ENCODE assay signal across 8 mouse cellular contexts in the genomic region with DNA sequence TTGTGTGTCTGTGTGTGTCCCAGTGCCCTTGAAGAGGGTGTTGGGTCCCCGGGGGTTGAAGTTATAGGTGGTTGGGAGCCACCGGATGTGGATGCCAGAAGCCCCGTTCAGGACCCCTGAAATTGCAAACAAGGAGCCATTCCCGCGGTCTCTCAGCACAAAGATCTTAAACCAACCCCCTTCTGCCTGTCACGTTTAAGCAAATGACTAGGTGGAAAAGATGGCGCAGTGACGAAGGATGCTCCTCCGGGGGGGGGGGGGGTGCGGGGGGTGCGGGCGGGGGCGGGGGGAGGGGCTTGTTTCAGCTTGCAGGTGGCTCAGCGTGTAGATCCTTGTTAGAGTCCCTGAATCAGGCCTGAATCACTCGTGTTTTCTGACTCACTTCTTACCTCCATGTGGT. TPM values are rescaled to one million over a fixed set of nuclear protein-coding genes. Genes with fewer than 3 reads are reported as not detected.
A peak's percentile ranks its signal among the peaks of the same experiment; 100 is the strongest.
DNase-seq lines count a peak whose midpoint lies in the region.

No protein-coding gene starts in this region.

- no peaks in the 10 kb centered on the region for H3K27me3 ChIP-seq in hindbrain, embryonic 10.5 days (ENCODE audit: insufficient read depth, poor library complexity, severe bottlenecking)
- H3K27me3 ChIP-seq in midbrain, embryonic 10.5 days (ENCODE audit: low read depth, poor library complexity, severe bottlenecking) = no peaks in the 10 kb centered on the region

- H3K27ac ChIP-seq in hindbrain, embryonic 10.5 days = peak overlapping the region; percentile 77
- peak overlapping the region; percentile 76 for H3K27ac ChIP-seq in midbrain, embryonic 10.5 days (replicated peaks)

- peak; percentile 38 for DNase-seq in retina, embryonic 14.5 days (ENCODE audit: low spot score)
- no peak for DNase-seq in retina, postnatal 1 day
- DNase-seq in hindbrain, embryonic 10.5 days (ENCODE audit: low spot score) = peak; percentile 18
- no peak for DNase-seq in midbrain, embryonic 10.5 days (ENCODE audit: low spot score)
- DNase-seq in adrenal gland, postnatal 14 days = no peak
- DNase-seq in frontal cortex, postnatal 10 days (ENCODE audit: low spot score in 2 of 2) = no peak
- no peak for DNase-seq in adrenal gland, postnatal 4 days (ENCODE audit: low spot score in 2 of 2)
- DNase-seq in ovary, postnatal 14 days (ENCODE audit: low spot score) = no peak

- peaks cover 15% of the 10 kb centered on the region for H3K4me1 ChIP-seq in hindbrain, embryonic 10.5 days (replicated peaks)
- H3K4me1 ChIP-seq in midbrain, embryonic 10.5 days = peaks cover 13% of the 10 kb centered on the region

- WGBS in hindbrain, embryonic 10.5 days = 10% methylated on average over 15 of the region's 15 CpGs
- 18% methylated on average over 9 of the region's 15 CpGs for WGBS in midbrain, embryonic 10.5 days

- no peaks in the 10 kb centered on the region for H3K9me3 ChIP-seq in hindbrain, embryonic 10.5 days
- no peaks in the 10 kb centered on the region for H3K9me3 ChIP-seq in midbrain, embryonic 10.5 days (replicated peaks)

- peak overlapping the region; percentile 33 for H3K4me3 ChIP-seq in hindbrain, embryonic 10.5 days
- peak overlapping the region; percentile 31 for H3K4me3 ChIP-seq in midbrain, embryonic 10.5 days

- no peaks in the 10 kb centered on the region for H3K36me3 ChIP-seq in hindbrain, embryonic 10.5 days
- no peaks in the 10 kb centered on the region for H3K36me3 ChIP-seq in midbrain, embryonic 10.5 days

RNA-seq across cellular contexts. Expression of gene Tmem94, which starts 17.9 kb away (rescaled TPM):
- 42.0 and 47.4 TPM in 2 replicates for polyA plus RNA-seq in hindbrain, embryonic 10.5 days (2016; fragmentation: Nextera tagmentation; extraction: Ambion mirVana)
- polyA plus RNA-seq in midbrain, embryonic 10.5 days (2016; fragmentation: Nextera tagmentation; extraction: Ambion mirVana) = 39.6 and 45.2 TPM in 2 replicates
- 64.4 and 65.1 TPM in 2 replicates for total RNA-seq in adrenal gland, postnatal 14 days (2021)
- 10 to 100 TPM; 67.4 to 71.0 TPM for total RNA-seq in adrenal gland, postnatal 4 days (2021)

RNA-seq across cellular contexts. Expression of gene Grb2, which starts 39.0 kb away (rescaled TPM):
- polyA plus RNA-seq in hindbrain, embryonic 10.5 days (2016; fragmentation: Nextera tagmentation; extraction: Ambion mirVana) = 92.7 and 119 TPM in 2 replicates
- 81.7 and 88.3 TPM in 2 replicates for polyA plus RNA-seq in midbrain, embryonic 10.5 days (2016; fragmentation: Nextera tagmentation; extraction: Ambion mirVana)
- total RNA-seq in adrenal gland, postnatal 14 days (2021) = 103 and 108 TPM in 2 replicates
- total RNA-seq in adrenal gland, postnatal 4 days (2021) = 100 to 1,000 TPM; 116 to 135 TPM

Comparison
In these comparisons a context has a peak if more than half of its experiments do, and no peak if none do; other contexts are left out.
1. DNase-seq: peak in retina, embryonic 14.5 days (single experiment) and hindbrain, embryonic 10.5 days (single experiment); none in retina, postnatal 1 day (single experiment), midbrain, embryonic 10.5 days (single experiment), adrenal gland, postnatal 14 days (single experiment), frontal cortex, postnatal 10 days (0 of 2), adrenal gland, postnatal 4 days (0 of 2) and ovary, postnatal 14 days (single experiment).